Mouse (Mus musculus): Measurements from ENCODE around the gene Smchd1.

Smchd1 gene

DNA sequence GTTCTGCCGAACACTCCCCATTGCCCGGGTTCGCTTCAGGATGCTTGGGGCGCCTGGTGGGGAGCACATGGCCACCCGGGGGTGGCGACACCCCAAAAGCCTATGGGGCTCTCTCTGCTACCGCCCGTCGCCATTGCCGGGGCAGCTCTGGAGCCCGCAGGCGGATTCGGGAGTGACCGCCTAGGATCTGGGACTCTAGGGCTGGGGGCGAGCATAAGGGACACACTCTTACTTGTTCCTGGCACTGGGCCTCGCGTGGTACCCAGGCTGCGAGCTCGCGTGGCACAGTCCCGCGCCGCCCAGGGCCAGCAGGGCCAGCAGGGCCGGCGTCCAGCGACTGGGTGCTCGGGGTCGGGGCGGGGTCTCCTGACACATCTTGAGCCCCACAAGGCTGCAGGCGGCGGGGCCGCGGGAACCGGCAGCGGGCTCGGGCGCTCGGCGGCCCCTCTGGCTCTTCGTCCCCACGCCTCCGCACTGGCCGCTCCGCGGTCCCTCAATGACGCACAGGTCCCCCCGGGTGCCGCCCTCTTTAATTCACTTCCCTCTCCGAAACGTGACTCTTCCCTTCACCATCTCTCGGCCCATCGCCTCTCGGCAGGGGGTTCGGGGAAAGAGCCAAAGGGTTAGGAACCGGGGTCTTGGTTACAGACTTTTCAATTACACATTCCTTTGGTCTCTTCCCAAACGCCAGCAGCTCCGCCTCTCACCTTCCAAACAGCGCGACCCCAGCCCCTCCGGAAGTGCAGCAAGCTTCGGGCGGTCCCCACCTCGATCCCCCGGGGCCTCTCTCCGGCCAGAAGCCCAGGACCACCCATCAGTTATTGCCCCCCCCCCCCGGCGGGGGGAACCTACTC, 164.4 kb downstream of the Smchd1 start:
- DNase-seq (ENCODE audit: low read depth, low spot score) = no peak

DNA sequence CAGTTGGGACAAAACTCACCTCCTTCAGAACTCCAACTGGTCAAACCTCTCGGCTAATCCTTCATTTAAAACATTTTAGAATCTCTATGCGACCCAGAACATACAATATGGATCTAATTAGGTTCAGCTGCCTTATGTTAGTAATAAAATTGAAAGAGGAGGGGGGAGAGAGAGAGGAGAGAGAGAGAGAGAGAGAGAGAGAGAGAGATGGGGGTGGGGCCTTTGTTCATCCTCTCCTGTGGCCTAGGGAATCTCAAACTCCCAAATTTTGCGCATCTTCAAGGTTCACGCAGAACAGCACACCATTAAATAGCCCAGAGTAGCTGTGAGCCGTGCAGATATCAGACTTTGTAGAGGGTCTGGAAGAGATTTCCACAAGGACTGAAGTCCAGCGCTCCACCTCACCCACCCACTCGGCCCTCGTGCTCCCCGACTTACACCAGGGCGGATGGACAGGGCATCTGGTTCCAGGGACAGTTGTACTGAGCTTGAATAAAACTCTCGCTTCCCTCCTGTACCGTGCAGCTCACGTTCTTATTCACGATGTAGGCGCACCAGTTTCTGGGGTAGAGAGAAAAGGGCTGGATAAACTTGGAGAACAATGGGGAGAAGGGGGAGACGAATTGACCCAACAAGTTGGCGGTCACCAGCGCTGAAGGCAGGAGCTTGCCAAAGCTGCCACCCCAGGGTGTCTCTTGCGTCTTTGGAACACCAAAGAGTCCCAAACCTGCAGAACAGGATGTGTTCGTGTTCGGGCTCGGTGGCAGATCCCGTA, 165.2 kb downstream of the Smchd1 start:
- DNase-seq (ENCODE audit: low read depth, low spot score) = no peak

GRCm38 (mm10) chr17:71309141-71309540, 166.0 kb downstream of the Smchd1 start:
- DNase-seq (ENCODE audit: low read depth, low spot score) = no peak

DNA sequence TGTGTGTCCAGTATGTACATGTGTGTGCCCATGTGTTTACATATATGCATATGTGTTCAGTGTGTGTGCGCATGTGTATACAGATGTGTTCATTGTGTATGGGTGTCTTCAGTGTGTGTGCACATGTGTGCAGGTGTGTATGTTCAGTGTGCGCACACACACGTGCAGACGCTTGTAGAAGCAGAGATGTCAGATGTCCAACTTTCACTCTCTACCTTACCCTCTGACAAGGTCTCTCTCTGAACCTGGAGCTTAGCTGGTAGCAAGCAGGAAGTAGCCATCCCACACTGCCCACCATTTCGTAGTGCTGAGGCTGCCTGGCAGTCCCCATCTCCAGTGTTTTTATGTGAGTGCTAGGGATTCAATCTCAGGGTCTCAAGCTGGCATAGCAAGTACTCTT, 166.8 kb downstream of the Smchd1 start:
- DNase-seq (ENCODE audit: low read depth, low spot score) = no peak

GRCm38 (mm10) chr17:71307251-71307790, 167.8 kb downstream of the Smchd1 start:
- no peak for DNase-seq (ENCODE audit: low read depth, low spot score)

DNA sequence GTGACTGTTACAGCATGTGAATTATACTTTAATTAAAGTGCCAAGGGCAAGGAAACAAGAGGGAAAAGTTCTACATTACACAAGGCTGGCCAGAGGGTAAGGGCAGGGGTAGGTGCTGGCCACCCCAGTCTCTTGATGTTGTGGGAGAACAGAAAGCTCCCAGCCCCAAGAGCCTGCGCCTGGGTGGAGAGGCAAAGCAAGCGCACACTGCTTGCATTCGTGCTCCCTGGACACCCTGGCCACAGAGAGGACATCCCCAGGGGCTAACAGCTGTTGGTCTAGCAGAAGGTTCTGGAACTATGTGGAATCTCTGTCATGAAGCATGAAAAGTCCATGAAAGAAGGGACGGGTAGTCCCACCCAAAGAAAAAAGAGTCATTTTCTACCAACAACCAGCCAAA, 168.4 kb downstream of the Smchd1 start:
- no peak for DNase-seq (ENCODE audit: low read depth, low spot score)

DNA sequence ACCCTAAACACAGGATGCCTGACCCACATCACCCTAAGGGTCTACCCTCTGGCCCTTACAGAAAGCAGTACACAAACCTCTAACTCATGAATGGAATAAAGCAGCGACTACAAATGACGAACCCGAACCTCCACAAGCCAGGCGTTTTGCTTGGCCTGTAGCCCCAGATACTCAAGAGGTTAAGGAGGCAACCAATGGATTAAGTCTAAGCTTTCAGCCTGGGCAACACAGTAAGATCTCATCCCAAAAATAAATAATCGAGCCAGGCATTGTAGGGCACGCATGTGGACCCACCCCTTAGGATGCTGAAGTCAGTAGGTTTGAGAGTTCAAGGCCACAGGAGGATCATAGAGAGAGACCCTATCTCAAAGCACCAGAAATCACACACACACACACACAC, 169.1 kb downstream of the Smchd1 start:
- no peak for DNase-seq (ENCODE audit: low read depth, low spot score)

DNA sequence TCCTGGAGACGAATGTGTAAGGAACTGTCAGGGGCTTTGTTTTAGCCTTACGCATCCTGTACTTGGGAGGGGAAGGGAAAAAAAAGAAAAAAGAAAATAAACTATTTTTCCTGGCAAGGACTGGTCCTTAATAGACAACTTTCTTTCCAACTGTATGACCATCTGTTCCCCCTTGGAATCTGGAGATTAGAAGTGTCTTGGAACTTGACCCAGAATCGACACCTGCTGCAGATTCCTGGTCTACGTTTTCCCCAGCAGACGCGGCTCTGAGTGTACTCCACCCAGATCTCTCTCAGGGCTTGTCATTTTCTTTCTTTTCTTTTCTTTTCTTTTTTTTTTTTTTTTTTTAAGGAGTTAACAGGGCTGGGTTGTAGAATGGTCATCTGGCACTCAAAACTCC, 171.7 kb downstream of the Smchd1 start:
- no peak for DNase-seq (ENCODE audit: low read depth, low spot score)

- no peak for DNase-seq (ENCODE audit: low read depth, low spot score)
These were observed 173.7 kb downstream of the Smchd1 start for GRCm38 (mm10) chr17:71301413-71301812.

DNA sequence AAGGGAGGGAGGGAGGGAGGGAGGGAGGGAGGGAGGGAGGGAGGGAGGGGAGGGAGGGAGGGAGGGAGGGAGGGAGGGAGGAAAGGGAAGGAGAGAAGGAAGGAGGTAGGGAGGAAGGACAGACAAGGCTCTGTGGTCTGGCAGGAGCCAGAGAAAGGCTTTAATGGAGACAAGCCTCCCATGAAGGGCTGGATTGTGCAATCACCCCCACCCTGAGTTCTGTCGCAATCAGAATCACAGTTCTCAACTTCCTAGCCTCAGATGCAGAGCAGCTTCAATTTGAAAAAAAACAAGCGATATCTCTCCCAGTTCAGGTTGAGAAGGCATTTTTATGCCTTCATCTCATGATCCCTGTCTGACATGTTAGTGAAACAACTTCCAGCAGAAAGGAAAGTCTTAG, 174.8 kb downstream of the Smchd1 start:
- no peak for DNase-seq (ENCODE audit: low read depth, low spot score)

DNA sequence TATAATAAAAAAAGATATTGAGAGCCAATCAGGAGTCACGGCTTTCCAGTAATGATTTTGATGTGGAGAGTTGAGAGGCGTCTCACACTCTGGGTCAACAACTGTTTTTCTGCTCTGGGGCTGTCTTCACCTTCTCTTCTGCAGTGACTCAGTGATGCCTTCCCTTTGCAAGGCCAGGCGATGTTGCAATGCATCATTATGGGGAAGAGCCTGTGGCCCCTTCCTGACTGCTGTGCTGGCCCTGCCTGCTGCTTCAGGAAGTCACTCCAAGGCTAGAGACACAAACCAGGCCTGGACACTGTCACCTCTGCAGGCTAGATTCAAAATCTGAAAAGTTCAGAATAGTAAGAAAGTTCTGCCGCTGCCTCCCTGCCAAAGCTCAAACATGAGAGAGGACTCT, 175.3 kb downstream of the Smchd1 start:
- DNase-seq (ENCODE audit: low read depth, low spot score) = no peak

DNA sequence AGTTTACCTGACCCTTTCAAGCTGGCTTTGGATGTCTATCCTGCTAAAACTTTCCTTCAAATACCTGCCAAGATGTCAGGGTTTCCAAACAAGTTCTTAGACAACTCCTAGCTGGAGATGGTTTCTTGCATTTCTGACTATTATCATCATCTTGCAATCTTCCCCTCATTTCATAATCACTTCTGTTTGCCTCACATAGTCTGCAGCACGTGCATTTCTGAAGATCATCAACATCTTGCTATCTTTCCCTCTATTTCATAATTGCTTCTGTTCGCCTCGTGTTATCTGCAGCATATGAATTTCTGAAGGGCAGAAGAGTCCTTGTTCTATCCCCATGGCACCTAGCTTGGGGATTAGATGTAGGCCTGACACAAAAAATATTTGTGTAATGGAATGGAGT, 180.6 kb downstream of the Smchd1 start:
- DNase-seq (ENCODE audit: low read depth, low spot score) = no peak
